Mouse (Mus musculus): Measurements from ENCODE around the gene Gm20422. TPM values are rescaled to one million over a fixed set of nuclear protein-coding genes. Genes with fewer than 3 reads are reported as not detected.
"Not testable (repeated sequence)": the region's sequence is repeated elsewhere in the genome, so short reads cannot be mapped to it uniquely, and the experiment has no call there.

Gm20422 gene
- total RNA-seq, 2 experiments from 2014 or later, result 4.1 TPM; not detected in 1

GRCm38 (mm10) chr8:69716403-69717231 is 58.1 kb downstream of the Gm20422 start:
- peak; percentile 92 for ATAC-seq (replicated peaks; ENCODE audit: poor library complexity, severe bottlenecking)

DNA sequence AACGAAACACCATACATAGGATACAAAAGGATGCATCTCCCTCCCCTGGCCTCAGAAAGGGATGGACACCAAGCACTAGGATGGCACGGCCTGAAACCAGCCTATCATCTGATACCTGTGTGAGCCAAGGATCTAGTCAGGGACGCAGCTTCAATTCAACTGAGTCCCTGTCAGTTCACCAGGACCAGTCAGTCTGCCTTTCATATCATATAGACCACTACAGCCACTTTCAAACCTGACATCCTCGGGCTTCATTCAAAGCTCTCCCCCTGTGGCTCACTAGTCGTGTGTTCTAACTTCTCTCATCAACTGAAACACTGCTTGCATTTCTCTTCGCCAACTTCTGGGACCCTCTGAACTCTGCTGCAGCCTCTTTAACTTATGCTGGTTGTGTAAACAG is 59.3 kb downstream of the Gm20422 start:
- no peak for ATAC-seq (replicated peaks; ENCODE audit: poor library complexity, severe bottlenecking)

DNA sequence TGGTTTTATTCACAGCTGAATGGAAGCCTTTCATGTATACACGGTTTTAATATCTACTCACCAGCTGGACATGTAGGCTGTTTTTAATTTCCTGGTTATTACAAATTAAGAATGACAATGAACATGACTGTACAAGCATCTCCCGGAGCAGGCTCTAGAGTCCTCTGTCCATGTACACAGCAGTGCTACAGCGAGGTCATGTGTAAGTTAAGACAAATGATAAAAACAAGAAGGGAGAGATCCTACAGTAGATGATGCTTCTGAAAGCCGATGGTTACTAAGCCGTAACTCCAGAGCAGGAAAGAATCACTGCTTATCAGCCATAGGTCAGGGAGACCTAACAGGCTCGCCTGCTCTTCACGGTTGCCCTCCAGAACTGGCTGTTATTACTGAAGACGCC is 61.2 kb downstream of the Gm20422 start:
- ATAC-seq (replicated peaks; ENCODE audit: poor library complexity, severe bottlenecking), result no peak

DNA sequence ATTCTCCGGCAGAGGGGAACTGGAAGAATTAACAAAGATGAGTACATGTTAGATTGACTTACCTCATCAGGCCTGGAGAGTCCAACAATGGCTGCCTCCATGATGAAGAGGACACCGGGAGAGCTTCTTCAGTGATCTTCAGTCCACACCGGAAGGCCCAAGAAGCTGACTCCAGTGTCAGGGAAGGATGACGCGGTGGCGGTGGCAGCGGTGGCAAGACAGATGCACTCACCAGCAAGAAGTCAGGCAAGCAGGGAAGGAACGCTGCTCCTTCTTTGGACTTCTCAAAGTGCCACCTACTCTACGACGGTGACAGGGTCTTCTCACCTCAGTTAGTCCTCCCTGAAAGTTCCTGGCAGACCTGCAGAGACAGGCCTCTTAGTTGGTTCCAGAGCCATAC is 64.1 kb downstream of the Gm20422 start, which contains the start of gene Zfp869:
Gene Zfp869 (minus strand): TSS at position 101 of the 400 bp plus-strand sequence.
- ATAC-seq (replicated peaks; ENCODE audit: poor library complexity, severe bottlenecking), result not testable (repeated sequence)

- no peak for ATAC-seq (replicated peaks; ENCODE audit: poor library complexity, severe bottlenecking)
These were observed 72.9 kb downstream of the Gm20422 start for GRCm38 (mm10) chr8:69701810-69702209.

Other genes with a start within 250 kb of the Gm20422 start
- 16.5 and 19.5 TPM in 2 replicates for gene Zfp868, start 149.3 kb downstream of the Gm20422 start, total RNA-seq (2014; fragmentation: Nextera tagmentation)
- gene Zfp868, start 149.3 kb downstream of the Gm20422 start, total RNA-seq (2017), result 9.4 and 17.1 TPM in 2 replicates
- not detected in 2 replicates for gene Zfp964, start 120.4 kb downstream of the Gm20422 start, total RNA-seq (2014; fragmentation: Nextera tagmentation)
- 0.13 TPM in 1 of 2 replicates, not detected in the other for gene Zfp964, start 120.4 kb downstream of the Gm20422 start, total RNA-seq (2017)
- gene Zfp869, start 64.2 kb downstream of the Gm20422 start, total RNA-seq (2014; fragmentation: Nextera tagmentation), result 12.5 and 22.8 TPM in 2 replicates
- 22.8 and 26.0 TPM in 2 replicates for gene Zfp869, start 64.2 kb downstream of the Gm20422 start, total RNA-seq (2017)
- gene Zfp963, start 24.9 kb downstream of the Gm20422 start, total RNA-seq (2014; fragmentation: Nextera tagmentation), result 1.7 and 9.8 TPM in 2 replicates
- 2.2 TPM in 2 replicates for gene Zfp963, start 24.9 kb downstream of the Gm20422 start, total RNA-seq (2017)
- gene Atp13a1, start 16.3 kb upstream of the Gm20422 start, total RNA-seq (2014; fragmentation: Nextera tagmentation), result 33.3 and 43.5 TPM in 2 replicates
- gene Atp13a1, start 16.3 kb upstream of the Gm20422 start, total RNA-seq (2017), result 18.5 and 19.1 TPM in 2 replicates
- 25.1 and 35.3 TPM in 2 replicates for gene Zfp866, start 16.3 kb upstream of the Gm20422 start, total RNA-seq (2014; fragmentation: Nextera tagmentation)
- gene Zfp866, start 16.3 kb upstream of the Gm20422 start, total RNA-seq (2017), result 17.9 and 18.3 TPM in 2 replicates
- 53.7 and 60.9 TPM in 2 replicates for gene Gmip, start 33.8 kb upstream of the Gm20422 start, total RNA-seq (2014; fragmentation: Nextera tagmentation)
- 26.4 and 43.8 TPM in 2 replicates for gene Gmip, start 33.8 kb upstream of the Gm20422 start, total RNA-seq (2017)
- 3.0 and 9.3 TPM in 2 replicates for gene Lpar2, start 47.5 kb upstream of the Gm20422 start, total RNA-seq (2014; fragmentation: Nextera tagmentation)
- 1.5 and 1.9 TPM in 2 replicates for gene Lpar2, start 47.5 kb upstream of the Gm20422 start, total RNA-seq (2017)
- gene Pbx4, start 57.6 kb upstream of the Gm20422 start, total RNA-seq (2014; fragmentation: Nextera tagmentation), result 7.0 and 25.1 TPM in 2 replicates
- 5.6 and 9.3 TPM in 2 replicates for gene Pbx4, start 57.6 kb upstream of the Gm20422 start, total RNA-seq (2017)
- gene Cilp2, start 112.8 kb upstream of the Gm20422 start, total RNA-seq (2014; fragmentation: Nextera tagmentation), result not detected in 2 replicates
- gene Cilp2, start 112.8 kb upstream of the Gm20422 start, total RNA-seq (2017), result not detected in 2 replicates
- gene Tssk6, start 127.3 kb upstream of the Gm20422 start, total RNA-seq (2014; fragmentation: Nextera tagmentation), result 0.73 TPM in 1 of 2 replicates, not detected in the other
- 1.5 and 2.5 TPM in 2 replicates for gene Tssk6, start 127.3 kb upstream of the Gm20422 start, total RNA-seq (2017)
- 76.7 and 98.5 TPM in 2 replicates for gene Ndufa13, start 127.7 kb upstream of the Gm20422 start, total RNA-seq (2014; fragmentation: Nextera tagmentation)
- gene Ndufa13, start 127.7 kb upstream of the Gm20422 start, total RNA-seq (2017), result 107 and 110 TPM in 2 replicates
- 2.7 TPM in 1 of 2 replicates, not detected in the other for gene Yjefn3, start 127.8 kb upstream of the Gm20422 start, total RNA-seq (2014; fragmentation: Nextera tagmentation)
- not detected in 2 replicates for gene Yjefn3, start 127.8 kb upstream of the Gm20422 start, total RNA-seq (2017)
- gene Gatad2a, start 221.5 kb upstream of the Gm20422 start, total RNA-seq (2014; fragmentation: Nextera tagmentation), result 51.7 and 69.2 TPM in 2 replicates
- gene Gatad2a, start 221.5 kb upstream of the Gm20422 start, total RNA-seq (2017), result 47.5 and 58.2 TPM in 2 replicates